Mouse (Mus musculus): ENCODE results near the gene Nav2.

- TF ChIP-seq EP300 (IDR thresholded peaks at IDR 0.05; ENCODE audit: insufficient read depth, low read depth, low read length) (no peak), CTCF (IDR thresholded peaks at IDR 0.05; ENCODE audit: low read depth, low read length) (no peak), POLR2A (IDR thresholded peaks at IDR 0.05; ENCODE audit: insufficient read depth, low read length) (no peak)
These were observed 479.6 kb downstream of the Nav2 start for GRCm38 (mm10) chr7:49388137-49388536.

All from ES-Bruce4 (cell line).